Mouse (Mus musculus) midbrain, embryonic 11.5 days (tissue): ENCODE results near the gene Serpina16. TPM values are rescaled to one million over a fixed set of nuclear protein-coding genes. Genes with fewer than 3 reads are reported as not detected.

Source experiments
- ATAC-seq: fragments of 200-750 bp; cut with Nextera tagmentation; 2 replicates; pipeline ENCODE4 v1.8.0; 2017; ENCODE audit warnings: moderate TSS enrichment, moderate library complexity; ENCODE audit not compliant: low FRiP score
- DNase-seq: peaks from one replicate; pipeline ENCODE4 v3.0.0; 2015; ENCODE audit warnings: low spot score; ENCODE audit errors: missing footprints
- H3K27ac ChIP-seq: fragments of 300-500 bp; sonication (generic); 2 replicates; pipeline ENCODE4 v1.5.1; 2014; ENCODE audit warnings: low read depth, low read length
- H3K27me3 ChIP-seq: fragments of 300-500 bp; sonication (generic); 2 replicates; pipeline ENCODE4 v1.6.1; 2014; ENCODE audit warnings: mild to moderate bottlenecking, low read length, moderate library complexity, mixed read lengths; ENCODE audit not compliant: control insufficient read depth, insufficient read depth
- H3K36me3 ChIP-seq: fragments of 300-500 bp; sonication (generic); 2 replicates; pipeline ENCODE4 v1.6.1; 2014; ENCODE audit warnings: mild to moderate bottlenecking, low read length, moderate library complexity, mixed read lengths; ENCODE audit not compliant: control insufficient read depth, insufficient read depth
- H3K4me1 ChIP-seq: fragments of 300-500 bp; sonication (generic); 2 replicates; pipeline ENCODE4 v1.6.1; 2014; ENCODE audit warnings: low read length; ENCODE audit not compliant: control insufficient read depth, insufficient read depth
- H3K4me2 ChIP-seq: fragments of 300-500 bp; sonication (generic); 2 replicates; pipeline ENCODE4 v1.6.1; 2014; ENCODE audit warnings: mild to moderate bottlenecking, moderate library complexity
- H3K4me3 ChIP-seq: fragments of 300-500 bp; sonication (generic); 2 replicates; pipeline ENCODE4 v1.5.1; 2014; ENCODE audit warnings: low read depth, low read length
- H3K9ac ChIP-seq: fragments of 300-500 bp; sonication (generic); 2 replicates; pipeline ENCODE4 v1.6.1; 2014; ENCODE audit warnings: low read length
- H3K9me3 ChIP-seq: fragments of 300-500 bp; sonication (generic); 2 replicates; pipeline ENCODE4 v1.6.1; 2016; ENCODE audit warnings: low read length; ENCODE audit not compliant: control insufficient read depth
- WGBS: fragments of 180-500 bp; shearing (Covaris S2); extraction: QIAGEN DNeasy Blood & Tissue Kit; methylation state at CpG from one replicate; pipeline ENCODE4 v1.1.7; 2014; 5-methylcytosine and 5-hydroxymethylcytosine counted together
- polyA plus RNA-seq: library from polyadenylated mRNA; unstranded; fragments of >200 nt; fragmentation: Nextera tagmentation; extraction: Ambion mirVana; gene quantifications from 2 replicates; pipeline ENCODE4 v1.2.1, GENCODE M21; 2014

Serpina16 gene
- polyA plus RNA-seq = not detected in 2 replicates

GRCm38 (mm10) chr12:103676039-103676438 lies at the start of gene Serpina16:
Gene Serpina16 (minus strand): TSS chr12:103676139.
- no peak for ATAC-seq
- Histone ChIP-seq H3K9ac (no peak within 1 kb of the TSS), H3K36me3 (no peaks in the 10 kb centered on the region), H3K9me3 (no peaks in the 10 kb centered on the region), H3K4me2 (no peak within 1 kb of the TSS), H3K27ac (no peak within 1 kb of the TSS), H3K27me3 (no peaks in the 10 kb centered on the region), H3K4me1 (no peaks in the 10 kb centered on the region), H3K4me3 (no peak within 1 kb of the TSS)
- WGBS = 95% methylated on average over 1 of the region's 1 CpGs
- DNase-seq = no peak

- Histone ChIP-seq H3K9ac (no peak overlapping the region), H3K27ac (no peak overlapping the region), H3K4me3 (no peak overlapping the region), H3K4me2 (no peak overlapping the region), H3K9me3 (no peaks in the 10 kb centered on the region), H3K27me3 (no peaks in the 10 kb centered on the region), H3K36me3 (no peaks in the 10 kb centered on the region), H3K4me1 (no peaks in the 10 kb centered on the region)
- ATAC-seq = no peak
- no peak for DNase-seq
- WGBS = 74% methylated on average over 3 of the region's 3 CpGs
Measured at GRCm38 (mm10) chr12:103711537-103711936, 35.6 kb upstream of the Serpina16 start.

GRCm38 (mm10) chr12:103710405-103710804 lies 34.5 kb upstream of the Serpina16 start:
- WGBS = 54% methylated on average over 1 of the region's 1 CpGs
- H3K36me3 ChIP-seq = no peaks in the 10 kb centered on the region

GRCm38 (mm10) chr12:103706113-103706512 lies 30.2 kb upstream of the Serpina16 start:
- Histone ChIP-seq H3K27ac (no peak overlapping the region), H3K4me2 (no peak overlapping the region), H3K27me3 (no peaks in the 10 kb centered on the region), H3K9ac (no peak overlapping the region), H3K36me3 (no peaks in the 10 kb centered on the region), H3K9me3 (no peaks in the 10 kb centered on the region), H3K4me1 (no peaks in the 10 kb centered on the region), H3K4me3 (no peak overlapping the region)
- no peak for ATAC-seq
- WGBS = 83% methylated on average over 4 of the region's 4 CpGs
- DNase-seq = no peak

More at GRCm38 (mm10) chr12:103710405-103710804, 34.5 kb upstream of the Serpina16 start:
- H3K27me3 ChIP-seq = no peaks in the 10 kb centered on the region
- H3K9ac ChIP-seq = no peak overlapping the region
- ATAC-seq (no peak), DNase-seq (no peak)
- H3K4me1 ChIP-seq = no peaks in the 10 kb centered on the region
- no peak overlapping the region for H3K4me3 ChIP-seq
- H3K9me3 ChIP-seq = no peaks in the 10 kb centered on the region
- no peak overlapping the region for H3K27ac ChIP-seq
- H3K4me2 ChIP-seq = no peak overlapping the region

GRCm38 (mm10) chr12:103705547-103705946 lies 29.6 kb upstream of the Serpina16 start:
- no peak overlapping the region for H3K4me3 ChIP-seq
- ATAC-seq = no peak
- no peaks in the 10 kb centered on the region for H3K4me1 ChIP-seq
- no peak overlapping the region for H3K9ac ChIP-seq
- 85% methylated on average over 2 of the region's 2 CpGs for whole genome bisulfite sequencing
- DNase-seq = peak; percentile 23
- no peak overlapping the region for H3K4me2 ChIP-seq
- H3K27ac ChIP-seq = no peak overlapping the region
- H3K27me3 ChIP-seq = no peaks in the 10 kb centered on the region
- H3K9me3 ChIP-seq = no peaks in the 10 kb centered on the region
- H3K36me3 ChIP-seq = no peaks in the 10 kb centered on the region

GRCm38 (mm10) chr12:103700144-103700750 lies 24.3 kb upstream of the Serpina16 start:
- no peaks in the 10 kb centered on the region for H3K27me3 ChIP-seq
- no peak overlapping the region for H3K27ac ChIP-seq
- 78% methylated on average over 4 of the region's 4 CpGs for WGBS
- H3K9ac ChIP-seq = no peak overlapping the region
- H3K4me3 ChIP-seq = no peak overlapping the region
- no peaks in the 10 kb centered on the region for H3K4me1 ChIP-seq
- DNase-seq = peak; percentile 10
- H3K36me3 ChIP-seq = no peaks in the 10 kb centered on the region
- no peak for ATAC-seq
- H3K4me2 ChIP-seq = no peak overlapping the region
- H3K9me3 ChIP-seq = no peaks in the 10 kb centered on the region

- 89% methylated on average over 8 of the region's 8 CpGs for WGBS
- no peak within 1 kb of the TSS for H3K9ac ChIP-seq
- no peaks in the 10 kb centered on the region for H3K27me3 ChIP-seq
- H3K36me3 ChIP-seq = no peaks in the 10 kb centered on the region
- no peak within 1 kb of the TSS for H3K4me3 ChIP-seq
- no peaks in the 10 kb centered on the region for H3K4me1 ChIP-seq
- H3K4me2 ChIP-seq = no peak within 1 kb of the TSS
- ATAC-seq = no peak
- DNase-seq = peak; percentile 37
- no peak within 1 kb of the TSS for H3K27ac ChIP-seq
- no peaks in the 10 kb centered on the region for H3K9me3 ChIP-seq
Measured at GRCm38 (mm10) chr12:103695429-103695828, 19.5 kb upstream of the Serpina16 start, which contains the start of gene Serpina1f. Gene Serpina1f (minus strand): TSS chr12:103695529.

GRCm38 (mm10) chr12:103688221-103688814 lies 12.4 kb upstream of the Serpina16 start:
- Histone ChIP-seq H3K9ac (no peak overlapping the region), H3K4me3 (no peak overlapping the region), H3K36me3 (no peaks in the 10 kb centered on the region), H3K4me1 (no peaks in the 10 kb centered on the region), H3K27ac (no peak overlapping the region), H3K4me2 (no peak overlapping the region), H3K9me3 (no peaks in the 10 kb centered on the region), H3K27me3 (no peaks in the 10 kb centered on the region)
- ATAC-seq (0 out of 2 replicates have a peak, but pooled peaks have one; percentile 47), DNase-seq (peak; percentile 78)
- 71% methylated on average over 3 of the region's 3 CpGs for WGBS

- Histone ChIP-seq H3K27me3 (no peaks in the 10 kb centered on the region), H3K9ac (no peak overlapping the region), H3K9me3 (no peaks in the 10 kb centered on the region), H3K4me3 (no peak overlapping the region), H3K27ac (no peak overlapping the region), H3K4me1 (no peaks in the 10 kb centered on the region), H3K36me3 (no peaks in the 10 kb centered on the region), H3K4me2 (no peak overlapping the region)
- 69% methylated on average over 7 of the region's 7 CpGs for WGBS
- DNase-seq (peak; percentile 81), ATAC-seq (0 out of 2 replicates have a peak, but pooled peaks have one; percentile 31)
Measured at GRCm38 (mm10) chr12:103687021-103687420, 11.1 kb upstream of the Serpina16 start.
